Mouse (Mus musculus) skeletal muscle tissue, adult 2 months (tissue): ENCODE measurements around the gene Hacd4.
"Not testable (repeated sequence)": the region's sequence is repeated elsewhere in the genome, so short reads cannot be mapped to it uniquely, and the experiment has no call there.

Source experiments
- DNase-seq: peaks from one replicate; pipeline ENCODE4 v3.0.0-alpha.2; 2012; ENCODE audit warnings: low read depth, low spot score

Hacd4 gene

GRCm38 (mm10) chr4:88432412-88433024 lies 6.2 kb downstream of the Hacd4 start:
- DNase-seq = no peak

DNA sequence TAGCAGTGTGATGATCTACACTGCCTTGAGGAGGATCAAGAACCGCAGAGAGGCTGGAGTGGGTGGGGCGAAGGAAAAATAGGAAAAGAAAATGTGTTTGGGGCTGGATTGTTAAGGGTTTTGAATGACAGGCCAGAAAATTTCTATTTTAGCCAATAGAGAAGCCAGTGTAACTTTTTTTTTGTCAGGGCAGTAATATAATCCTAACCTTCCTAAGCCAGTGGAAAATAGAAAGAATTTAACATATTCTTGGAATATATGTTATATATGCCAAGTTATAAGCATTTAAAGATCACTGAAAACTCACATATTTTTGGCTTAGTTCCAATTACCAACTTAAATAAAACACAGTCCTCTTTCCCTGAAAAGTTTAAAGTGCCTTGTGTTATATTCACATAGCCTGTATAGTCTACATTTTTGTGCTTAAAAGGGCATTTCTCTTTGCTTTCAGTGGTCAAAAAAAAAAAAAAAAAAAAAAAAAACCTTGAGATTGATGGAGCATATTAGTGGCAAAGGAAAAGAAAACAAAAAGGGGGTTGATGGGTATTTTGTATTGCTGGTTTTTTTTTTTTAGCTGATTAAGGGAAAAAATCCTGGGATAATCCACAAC lies 11.0 kb downstream of the Hacd4 start:
- DNase-seq = no peak

DNA sequence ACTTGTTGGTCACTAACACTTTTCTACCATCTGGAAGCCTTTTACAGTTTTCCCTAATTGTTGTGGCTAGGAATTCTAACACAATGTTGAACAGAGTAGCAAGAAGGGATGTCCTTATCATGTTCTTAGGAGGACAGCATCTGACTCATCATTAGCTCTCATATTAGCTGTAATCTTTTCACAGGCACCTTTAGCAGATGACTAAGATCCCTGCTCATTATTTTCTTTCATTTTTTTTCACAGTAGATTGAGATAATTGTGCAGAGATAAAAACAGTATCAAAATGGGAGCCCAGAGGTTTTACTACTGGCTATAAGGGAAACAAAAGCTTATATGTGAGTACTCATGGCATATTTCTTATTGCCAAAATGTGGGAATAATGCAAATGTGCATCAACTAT lies 14.2 kb downstream of the Hacd4 start:
- no peak for DNase-seq

GRCm38 (mm10) chr4:88419378-88419777 lies 19.4 kb downstream of the Hacd4 start:
- no peak for DNase-seq

GRCm38 (mm10) chr4:88415017-88415416 lies 23.7 kb downstream of the Hacd4 start:
- no peak for DNase-seq

DNA sequence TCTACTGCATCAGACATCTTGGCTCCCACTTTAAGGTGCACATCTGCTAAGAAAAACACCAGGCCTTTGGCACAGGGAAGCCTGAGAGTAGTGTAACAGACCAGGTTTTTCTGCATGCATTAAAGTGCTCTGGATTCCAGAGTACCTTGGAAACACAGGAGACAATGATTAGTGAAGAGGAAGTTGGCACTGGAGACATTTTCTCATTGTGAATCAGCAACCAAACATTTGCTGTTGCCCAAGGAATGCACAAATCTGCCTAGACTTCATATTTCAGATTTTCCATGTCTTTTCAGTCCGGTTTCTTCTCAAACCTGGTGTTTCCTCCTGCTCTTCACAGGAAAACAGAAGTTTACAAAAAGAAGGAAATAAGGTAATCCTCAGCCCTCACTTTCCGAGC lies 26.4 kb downstream of the Hacd4 start:
- DNase-seq = no peak

DNA sequence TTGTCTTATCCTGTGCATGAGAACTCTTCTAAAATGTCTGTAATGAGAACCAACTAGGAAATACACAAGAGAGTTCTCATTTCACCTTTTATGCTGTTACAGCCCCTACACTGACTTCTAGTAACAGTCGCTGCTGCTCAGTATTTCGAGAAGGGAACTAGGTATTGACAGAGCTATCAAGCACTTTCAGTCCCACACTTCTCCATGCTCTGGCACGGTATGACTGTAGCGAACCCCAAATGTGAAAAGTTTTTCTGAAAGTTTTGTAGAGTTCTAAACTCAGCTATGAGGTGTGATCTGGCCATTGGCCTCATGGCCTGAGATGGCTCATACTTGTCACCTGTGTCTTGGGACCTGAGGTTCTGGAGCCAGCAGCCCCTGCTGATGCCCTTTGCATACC lies 29.4 kb downstream of the Hacd4 start:
- no peak for DNase-seq

DNA sequence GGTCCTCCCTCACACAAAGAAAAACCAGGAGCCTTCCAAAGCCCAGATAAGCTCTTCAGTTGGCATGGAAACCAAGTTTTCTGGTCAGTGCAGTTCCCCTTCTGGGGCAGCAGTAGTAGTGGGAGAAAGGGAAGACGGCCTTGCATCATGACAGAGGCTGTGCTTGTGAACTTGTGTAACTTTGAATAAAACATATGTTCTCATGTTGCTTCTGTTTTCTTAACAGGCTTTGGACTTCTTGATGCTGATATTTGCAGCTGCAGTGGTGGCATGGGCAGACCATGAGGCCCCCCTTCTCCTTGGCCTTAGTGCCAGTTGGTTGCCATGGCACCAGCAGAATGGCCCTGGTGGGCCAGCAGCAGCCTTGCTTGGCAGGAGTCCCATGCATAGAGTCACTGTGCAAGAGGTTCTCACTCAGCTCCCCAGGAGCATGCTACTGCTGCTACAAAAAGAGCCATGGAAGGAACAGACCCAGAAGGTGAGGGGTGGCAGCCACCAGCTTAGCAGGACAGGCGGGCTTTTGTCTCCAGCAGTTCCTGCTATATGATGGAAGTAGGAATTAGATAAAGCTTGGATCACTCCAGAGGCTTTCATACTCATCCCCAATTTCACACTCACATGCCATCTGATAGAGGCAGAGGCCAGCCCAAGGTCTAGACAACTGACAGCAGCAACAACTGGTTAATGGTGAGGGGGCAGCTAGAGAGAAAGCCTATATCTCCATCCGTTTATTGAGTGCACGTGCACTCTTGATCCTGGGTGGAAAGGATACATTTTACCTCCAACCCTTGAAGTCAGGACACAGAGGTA lies 31.6 kb downstream of the Hacd4 start:
- no peak for DNase-seq

GRCm38 (mm10) chr4:88402884-88403283 lies 35.8 kb downstream of the Hacd4 start:
- no peak for DNase-seq

DNA sequence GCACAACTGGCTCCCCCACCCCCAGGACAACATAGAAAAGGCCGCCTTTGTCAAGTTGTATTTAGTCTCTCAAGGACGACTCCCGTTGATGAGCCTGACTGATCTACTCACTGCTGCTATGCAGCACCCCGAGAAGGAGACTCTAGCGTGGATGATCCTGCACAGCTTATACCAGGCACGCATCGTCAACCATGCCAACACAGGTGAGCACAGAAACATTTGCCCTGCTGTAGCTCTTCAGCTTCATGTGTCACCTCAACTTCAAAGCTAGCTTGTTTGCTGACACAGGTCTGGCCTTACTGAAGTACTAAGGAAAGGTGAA lies 37.8 kb downstream of the Hacd4 start:
- DNase-seq = no peak

- DNase-seq = no peak
Measured at GRCm38 (mm10) chr4:88400302-88400991, 38.3 kb downstream of the Hacd4 start.

DNA sequence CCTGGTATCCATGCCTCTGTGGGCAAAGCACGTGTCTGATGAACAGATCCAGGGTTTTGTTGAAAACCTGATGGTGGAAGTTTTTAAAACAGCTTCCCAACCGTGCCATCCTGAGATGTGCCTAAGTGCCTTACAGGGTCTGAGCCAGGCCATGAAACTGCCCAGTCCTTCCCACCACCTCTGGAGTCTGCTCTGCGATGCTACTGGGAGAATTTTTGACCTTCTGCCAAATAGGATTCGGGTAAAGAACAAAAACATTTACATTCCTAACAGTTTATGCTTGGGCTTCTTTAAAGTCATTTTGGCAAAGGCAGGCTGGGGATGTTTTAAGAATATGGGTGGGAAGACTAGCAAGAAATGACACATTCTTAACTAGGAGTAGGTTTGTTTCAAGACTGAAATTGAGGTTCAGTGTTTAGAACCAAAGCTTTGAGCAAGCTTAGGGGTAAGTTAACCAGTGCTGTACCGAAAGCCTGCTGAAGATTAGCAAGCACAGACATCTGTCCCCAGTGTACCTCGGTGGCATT lies 41.7 kb downstream of the Hacd4 start:
- no peak for DNase-seq

DNA sequence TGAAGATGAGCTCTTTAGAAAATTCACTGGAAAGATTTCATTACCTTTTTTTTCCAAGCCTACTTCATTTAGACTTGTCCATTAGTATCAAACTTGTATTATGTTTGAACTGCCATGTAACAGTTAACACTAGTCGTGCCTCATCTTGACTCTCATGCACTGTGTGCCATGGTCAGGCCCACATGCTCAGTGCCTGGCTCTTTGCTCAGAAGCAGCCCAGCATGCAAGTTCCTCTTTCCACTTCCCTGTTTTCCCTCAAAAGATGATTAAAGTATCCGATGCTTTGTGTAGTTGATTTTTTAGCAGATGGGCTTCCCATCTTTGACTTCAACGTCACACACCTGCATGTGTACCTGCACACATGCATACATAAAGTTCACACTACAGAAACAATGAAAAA lies 43.0 kb downstream of the Hacd4 start:
- DNase-seq = no peak

DNA sequence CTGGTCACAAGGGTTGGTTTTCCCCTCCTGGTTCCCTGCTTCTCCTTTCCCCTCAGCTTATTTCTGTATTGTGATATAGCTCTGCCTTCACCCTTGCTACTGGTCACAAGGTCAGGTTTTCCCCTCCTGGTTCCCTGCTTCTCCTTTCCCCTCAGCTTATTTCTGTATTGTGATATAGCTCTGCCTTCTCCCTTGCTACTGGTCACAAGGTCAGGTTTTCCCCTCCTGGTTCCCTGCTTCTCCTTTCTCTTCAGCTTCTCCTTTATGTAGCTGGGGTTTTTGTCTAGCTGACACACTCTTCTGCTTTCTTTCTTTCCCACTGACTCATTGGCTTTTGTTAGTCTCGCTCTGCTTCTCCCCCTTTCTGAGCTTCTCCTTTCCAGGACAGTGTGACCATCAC lies 48.1 kb downstream of the Hacd4 start:
- not testable (repeated sequence) for DNase-seq

DNA sequence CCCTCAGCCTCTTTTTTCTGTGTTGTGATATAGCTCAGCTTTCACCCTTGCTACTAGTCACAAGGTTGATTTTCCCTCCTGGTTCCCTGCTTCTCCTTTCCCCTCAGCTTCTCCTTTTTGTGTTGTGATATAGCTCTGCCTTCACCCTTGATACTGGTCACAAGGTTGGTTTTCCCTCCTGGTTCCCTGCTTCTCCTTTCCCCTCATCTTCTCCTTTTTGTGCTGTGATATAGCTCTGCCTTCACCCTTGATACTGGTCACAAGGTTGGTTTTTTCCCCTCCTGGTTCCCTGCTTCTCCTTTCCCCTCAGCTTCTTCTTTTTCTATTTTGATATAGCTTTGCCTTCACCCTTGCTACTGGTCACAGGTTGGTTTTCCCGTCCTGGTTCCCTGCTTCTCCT lies 48.7 kb downstream of the Hacd4 start:
- no peak for DNase-seq

GRCm38 (mm10) chr4:88372293-88373224 lies 66.2 kb downstream of the Hacd4 start:
- DNase-seq = no peak

DNA sequence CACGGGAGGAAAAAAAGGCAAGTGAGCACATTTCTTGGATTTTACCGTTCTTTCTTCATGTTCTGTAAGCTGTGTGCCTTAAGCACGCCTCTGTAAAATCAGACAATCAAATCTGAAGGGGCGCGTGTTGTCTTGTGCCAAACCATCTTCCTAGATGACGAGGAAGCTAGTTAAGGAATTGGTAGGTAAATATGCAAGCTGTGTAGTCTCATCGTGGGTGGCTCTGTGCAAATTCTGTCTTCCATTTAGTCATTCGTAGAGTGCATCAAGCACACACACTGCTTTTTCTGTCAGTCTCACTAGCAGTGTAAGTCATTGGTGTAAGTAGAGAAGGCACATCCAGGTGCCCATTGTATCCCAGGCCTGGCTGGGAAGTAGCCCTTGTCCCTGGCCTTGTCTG lies 67.9 kb downstream of the Hacd4 start:
- DNase-seq = no peak

GRCm38 (mm10) chr4:88369951-88370350 lies 68.8 kb downstream of the Hacd4 start:
- DNase-seq = no peak

DNA sequence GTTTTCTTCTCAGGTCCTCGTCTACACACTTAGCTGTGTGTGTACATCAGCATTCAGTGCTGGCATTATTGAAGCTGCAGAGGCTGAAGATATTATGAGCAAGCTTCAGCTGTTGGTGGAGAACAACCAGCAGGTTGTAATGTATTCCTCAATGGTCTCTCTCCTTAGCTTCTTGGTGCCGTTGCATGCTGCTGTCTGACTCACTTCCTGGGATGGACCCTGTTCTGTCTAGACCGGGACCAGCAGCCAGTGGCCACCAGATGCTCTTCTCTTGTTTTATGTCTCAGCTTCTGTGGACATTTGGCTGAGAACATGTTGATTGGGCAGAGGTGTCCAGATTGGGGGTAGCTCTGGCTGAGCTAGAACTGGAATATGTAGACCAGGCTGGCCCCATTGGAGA lies 81.3 kb downstream of the Hacd4 start:
- no peak for DNase-seq

DNA sequence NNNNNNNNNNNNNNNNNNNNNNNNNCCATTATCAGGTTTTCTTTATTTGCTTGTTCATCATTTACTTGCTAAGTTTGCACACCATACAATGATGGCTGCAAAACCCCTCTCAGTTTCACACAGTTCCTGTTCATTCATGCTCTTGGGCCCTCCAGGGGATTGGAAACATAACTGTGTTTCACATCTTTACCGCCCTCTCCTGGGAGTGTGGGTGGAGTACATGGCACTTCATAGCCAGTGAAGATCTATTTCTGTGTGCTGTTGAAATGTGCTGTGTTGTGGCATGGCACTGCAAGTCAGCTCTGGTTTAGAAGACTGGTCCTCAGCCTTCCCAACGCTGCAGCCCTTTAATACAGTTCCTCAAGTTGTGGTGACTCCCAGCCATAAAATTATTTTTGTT lies 82.1 kb downstream of the Hacd4 start:
- DNase-seq = no peak

- DNase-seq = peak; percentile 58
Measured at GRCm38 (mm10) chr4:88350910-88351309, 87.8 kb downstream of the Hacd4 start.
